Mouse (Mus musculus) ES-Bruce4 (cell line): ENCODE measurements around the gene Uqcc2.

Experiments
- CTCF ChIP-seq: IDR thresholded peaks from one replicate; pipeline ENCODE4 v1.8.1; 2011; ENCODE audit warnings: low read depth, low read length
- EP300 ChIP-seq: IDR thresholded peaks from 2 replicates; pipeline ENCODE4 v1.6.1; 2011; ENCODE audit warnings: low read depth, low read length; ENCODE audit not compliant: insufficient read depth
- POLR2A ChIP-seq: IDR thresholded peaks from one replicate; pipeline ENCODE4 v1.8.1; 2011; ENCODE audit warnings: low read length; ENCODE audit not compliant: insufficient read depth

DNA sequence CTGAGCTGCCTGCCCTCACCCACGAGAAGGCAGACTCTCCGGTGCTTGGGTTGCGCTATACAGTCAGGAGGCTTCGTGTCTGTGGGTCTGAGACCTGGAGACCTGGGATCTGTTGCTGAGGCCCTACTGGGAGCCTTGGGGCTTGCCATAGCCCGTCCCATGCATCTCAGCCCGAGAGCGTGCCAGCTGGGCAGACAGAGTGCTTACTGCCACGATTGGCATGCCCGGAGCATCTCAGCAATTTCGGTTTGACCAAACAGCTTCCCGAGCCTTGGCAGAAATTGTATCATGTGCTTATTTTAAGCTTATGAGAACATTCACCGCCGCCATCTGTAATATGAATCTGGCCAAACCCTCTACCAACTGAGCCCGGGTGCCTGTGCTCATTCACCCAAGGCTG lies 20.5 kb upstream of the Uqcc2 start:
- TF ChIP-seq POLR2A (no peak), CTCF (no peak), EP300 (no peak)
